Mouse (Mus musculus) bone marrow, adult 2 months (tissue): Measurements from ENCODE around the gene Bicral.

Experiments
- CTCF ChIP-seq: fragments of 200-500 bp; IDR thresholded peaks from 2 replicates; pipeline ENCODE4 v1.5.1; 2011; ENCODE audit warnings: low read length, control low read depth; ENCODE audit not compliant: control insufficient read depth, insufficient read depth
- POLR2A ChIP-seq: fragments of 200-500 bp; IDR thresholded peaks from 2 replicates; pipeline ENCODE4 v1.6.1; 2011; ENCODE audit warnings: low read depth, mild to moderate bottlenecking, control low read depth, low read length, borderline replicate concordance; ENCODE audit not compliant: control insufficient read depth

DNA sequence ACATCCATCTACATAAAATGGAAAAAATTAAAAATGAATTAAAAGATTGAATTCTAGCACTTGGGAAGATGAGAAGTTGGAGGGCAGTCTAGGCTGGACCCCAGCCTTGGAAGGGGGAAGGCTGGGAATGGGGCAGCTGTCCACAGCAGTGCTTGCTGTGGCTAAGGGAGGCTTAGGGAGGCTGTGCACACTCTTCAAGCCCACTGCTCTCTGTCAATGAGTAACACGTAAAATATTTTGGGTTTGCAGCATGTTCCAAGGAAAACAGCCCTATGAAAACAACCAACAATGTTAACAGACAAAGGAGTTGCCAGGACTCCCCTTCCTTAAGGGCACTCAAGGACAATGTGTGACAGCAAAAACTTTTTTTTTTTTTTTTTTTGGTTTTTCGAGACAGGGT, 15.3 kb downstream of the Bicral start:
- no peak for TF ChIP-seq POLR2A
- TF ChIP-seq CTCF: no peak
